Mouse (Mus musculus): ENCODE results near the gene Ccdc107.

GRCm38 (mm10) chr4:43503506-43503905 is 10.8 kb downstream of the Ccdc107 start:
- TF ChIP-seq POLR2A (IDR thresholded peaks at IDR 0.05; ENCODE audit: low read depth, low read length) (no peak), CTCF (IDR thresholded peaks at IDR 0.05; ENCODE audit: extremely low read depth, insufficient read depth, insufficient read length, insufficient replicate concordance) (no peak)
